Mouse (Mus musculus) right cerebral cortex, postnatal 4 days (tissue): Measurements from ENCODE around the gene Slc15a1.

Experiments
- DNase-seq: peaks from one replicate; pipeline ENCODE4 v3.0.0-alpha.2; 2022

The Slc15a1 gene

GRCm38 (mm10) chr14:121485722-121486121 lies 19.3 kb downstream of the Slc15a1 start:
- no peak for DNase-seq

DNA sequence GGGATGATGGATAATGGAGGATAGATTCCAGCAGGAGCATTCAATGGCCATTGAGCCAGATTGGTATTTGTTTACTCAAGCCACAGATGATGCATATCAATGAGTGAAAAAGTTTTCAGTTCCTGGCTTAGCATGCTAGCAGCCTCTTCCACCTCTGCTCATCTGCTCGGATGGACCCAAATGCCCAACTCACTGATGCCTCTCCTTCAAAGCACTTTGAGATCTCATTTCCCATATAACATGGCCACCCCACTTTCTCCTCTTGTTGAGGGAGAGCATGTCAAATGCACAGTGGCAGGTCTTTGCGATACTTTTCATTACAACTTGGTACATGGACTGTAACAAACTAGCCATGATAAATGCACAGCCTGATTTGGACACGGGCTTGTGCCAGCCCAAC lies 20.6 kb downstream of the Slc15a1 start:
- DNase-seq = no peak

DNA sequence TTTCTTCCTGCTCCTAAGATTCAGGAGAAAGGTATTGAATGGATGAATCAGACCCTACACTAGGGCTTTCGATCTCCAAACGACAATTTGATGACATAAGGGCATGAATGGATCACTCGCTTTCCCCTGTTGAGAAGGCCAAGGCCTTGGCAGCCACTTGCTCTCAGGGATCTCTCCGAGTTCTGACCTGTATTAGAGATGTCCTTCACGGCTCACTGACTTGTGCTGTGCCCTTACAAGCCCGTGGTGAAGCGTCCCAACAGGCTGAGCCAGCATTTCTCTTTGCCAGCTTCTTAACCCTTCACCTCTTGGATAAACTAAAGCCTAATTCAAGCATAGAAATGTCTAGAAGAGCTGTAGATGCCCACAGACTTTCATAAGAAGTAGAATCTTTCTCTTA lies 22.9 kb downstream of the Slc15a1 start:
- no peak for DNase-seq

- no peak for DNase-seq
Measured at GRCm38 (mm10) chr14:121481591-121481990, 23.5 kb downstream of the Slc15a1 start.

GRCm38 (mm10) chr14:121479096-121479495 lies 26.0 kb downstream of the Slc15a1 start:
- no peak for DNase-seq

DNA sequence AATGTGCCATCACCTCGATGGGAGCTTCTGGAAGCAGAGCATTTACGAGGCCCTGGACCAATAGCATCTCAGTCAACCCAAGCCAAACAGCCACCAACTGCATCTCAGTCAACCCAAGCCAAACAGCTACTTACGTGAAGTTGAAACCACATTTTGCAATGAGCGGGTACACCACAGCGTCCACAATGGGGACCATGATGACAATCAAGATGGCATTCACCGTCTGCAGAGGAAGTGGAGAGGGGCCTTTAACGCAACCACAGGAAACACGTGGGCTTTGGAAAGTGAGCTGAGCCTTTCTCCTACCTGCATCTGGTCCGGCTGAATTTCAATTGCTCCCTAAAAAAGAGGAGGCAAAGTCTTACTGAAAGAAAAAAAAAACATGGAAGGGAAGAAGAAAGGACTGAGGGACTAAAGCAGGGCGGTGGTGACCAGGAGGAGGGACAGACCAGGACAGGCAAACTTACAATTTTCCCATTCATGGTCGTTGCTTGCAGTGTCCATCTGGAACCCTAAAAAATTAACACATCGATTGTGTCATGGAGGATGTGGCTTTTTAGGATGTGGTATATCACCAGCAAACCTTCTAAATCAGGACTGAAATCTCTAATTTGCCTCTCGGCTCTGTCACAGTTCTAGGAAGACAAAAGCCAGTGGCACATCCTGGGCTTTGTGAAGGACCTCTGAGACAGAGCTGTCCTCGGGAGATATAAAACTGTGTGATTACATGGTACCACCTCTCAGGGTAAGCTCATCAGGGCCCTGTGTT lies 26.9 kb downstream of the Slc15a1 start:
- no peak for DNase-seq

- DNase-seq = no peak
Measured at GRCm38 (mm10) chr14:121473869-121474268, 31.2 kb downstream of the Slc15a1 start.

- DNase-seq = no peak
Measured at GRCm38 (mm10) chr14:121471545-121472121, 33.4 kb downstream of the Slc15a1 start.

DNA sequence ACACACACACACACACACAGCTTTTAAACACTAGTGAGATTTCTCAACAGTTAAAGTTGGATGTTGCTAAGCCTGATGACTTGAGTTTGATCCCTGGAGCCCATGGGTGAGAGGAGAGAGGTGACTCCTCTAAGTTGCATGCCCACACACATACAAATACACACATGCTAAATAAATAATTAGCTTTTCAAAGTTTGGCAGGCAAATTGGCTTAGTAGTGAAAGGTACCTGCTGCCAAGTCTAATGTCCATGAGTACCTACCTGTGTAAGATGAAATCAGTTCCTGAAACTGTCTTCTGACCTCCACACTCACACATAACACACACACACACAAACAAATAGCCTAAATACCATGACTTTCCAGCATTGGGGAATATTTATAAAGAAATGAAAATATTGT lies 35.5 kb downstream of the Slc15a1 start:
- no peak for DNase-seq

GRCm38 (mm10) chr14:121467646-121468045 lies 37.4 kb downstream of the Slc15a1 start:
- no peak for DNase-seq

- no peak for DNase-seq
Measured at GRCm38 (mm10) chr14:121466501-121466900, 38.6 kb downstream of the Slc15a1 start.

DNA sequence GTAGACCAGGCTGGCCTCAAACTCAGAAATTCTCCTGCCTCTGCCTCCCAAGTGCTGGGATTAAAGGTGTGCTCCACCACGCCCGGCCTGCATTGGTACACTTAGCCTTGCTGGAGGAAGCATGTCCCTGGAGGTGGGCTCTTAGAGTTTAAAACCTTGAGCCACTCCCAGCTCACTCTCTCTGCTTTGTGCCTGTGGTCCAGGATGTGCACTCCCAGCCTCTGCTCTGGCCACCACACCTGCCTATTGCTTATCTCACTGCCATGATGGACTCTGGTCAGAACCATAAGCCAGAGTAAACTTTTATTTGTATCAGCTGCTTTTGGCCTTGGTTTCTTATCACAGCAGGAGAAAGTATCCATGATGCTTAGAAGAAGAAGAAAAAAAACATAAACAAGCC lies 40.7 kb downstream of the Slc15a1 start:
- no peak for DNase-seq

GRCm38 (mm10) chr14:121462756-121463155 lies 42.3 kb downstream of the Slc15a1 start:
- DNase-seq = no peak

- no peak for DNase-seq
Measured at GRCm38 (mm10) chr14:121460966-121461365, 44.1 kb downstream of the Slc15a1 start.

- no peak for DNase-seq
Measured at GRCm38 (mm10) chr14:121458521-121458920, 46.5 kb downstream of the Slc15a1 start.

- DNase-seq = no peak
Measured at GRCm38 (mm10) chr14:121457536-121457935, 47.5 kb downstream of the Slc15a1 start.

- no peak for DNase-seq
Measured at GRCm38 (mm10) chr14:121456416-121457285, 48.4 kb downstream of the Slc15a1 start.

DNA sequence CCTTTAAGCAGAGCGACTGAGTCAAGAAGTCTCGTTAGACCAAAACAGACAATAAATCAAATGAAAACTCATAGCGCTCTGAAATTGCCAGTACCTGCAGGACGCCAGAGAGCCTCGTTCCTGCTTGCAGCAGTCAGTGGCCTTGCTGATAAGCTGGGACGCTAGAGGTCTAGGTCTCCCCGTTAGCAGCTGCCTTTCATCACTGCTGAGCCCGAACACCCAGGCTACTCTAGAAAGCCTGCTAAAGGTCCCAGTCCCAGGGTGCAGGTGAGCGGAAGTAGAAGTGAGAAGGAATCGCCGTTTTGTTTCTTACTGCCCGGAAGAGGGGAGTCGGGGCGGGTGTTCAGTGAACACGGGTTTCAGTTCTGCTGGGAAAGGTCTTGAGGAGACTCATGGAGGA lies 49.1 kb downstream of the Slc15a1 start:
- no peak for DNase-seq

GRCm38 (mm10) chr14:121455527-121455926 lies 49.5 kb downstream of the Slc15a1 start:
- peak; percentile 69 for DNase-seq

GRCm38 (mm10) chr14:121453130-121453529 lies 51.9 kb downstream of the Slc15a1 start:
- no peak for DNase-seq

DNA sequence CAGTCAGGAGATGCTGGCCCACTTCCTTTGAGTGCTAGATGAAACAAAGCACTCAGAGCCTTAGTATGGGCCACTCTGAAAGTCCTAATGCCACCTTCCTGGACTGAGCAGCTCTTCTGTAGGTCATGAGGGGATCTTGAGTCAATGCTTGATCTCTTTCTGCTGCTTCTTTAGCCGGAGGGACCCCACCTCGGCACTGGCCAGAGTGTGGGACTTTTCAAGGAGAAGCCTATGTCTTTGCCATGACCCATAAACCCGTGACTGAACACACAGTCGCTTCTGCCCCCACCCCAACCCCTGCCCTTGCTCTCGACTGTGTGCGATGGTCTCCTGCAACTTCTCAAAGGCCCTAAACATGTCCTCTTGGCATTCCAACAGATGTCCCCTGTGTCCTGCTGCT lies 52.8 kb downstream of the Slc15a1 start:
- no peak for DNase-seq

- DNase-seq = no peak
Measured at GRCm38 (mm10) chr14:121451424-121452029, 53.5 kb downstream of the Slc15a1 start.
